Mouse (Mus musculus): ENCODE measurements at regions not wholly inside any gene's neighbourhood (a gene's known extent, or its start where the extent isn't known, plus 50 kb on each side); places are given as distances from the start of the nearest gene placed in this dataset.
"Not testable (repeated sequence)": the region's sequence is repeated elsewhere in the genome, so short reads cannot be mapped to it uniquely, and the experiment has no call there.

- no peak for TF ChIP-seq CTCF (IDR thresholded peaks at IDR 0.05)
- DNase-seq = no peak
- H3K27ac ChIP-seq = no peak overlapping the region
- H3K4me3 ChIP-seq = no peak overlapping the region
- intact Hi-C loops (cut with DNase I) = no loop called here
Measured at GRCm38 (mm10) chr1:177345540-177345939, 87.5 kb upstream of the Akt3 start.

GRCm38 (mm10) chr1:177343949-177344348 lies 85.9 kb upstream of the Akt3 start:
- intact Hi-C loops (cut with DNase I) = no loop called here
- no peak for DNase-seq
- Histone ChIP-seq H3K4me3 (no peak overlapping the region), H3K27ac (no peak overlapping the region)
- TF ChIP-seq CTCF (IDR thresholded peaks at IDR 0.05) = no peak

GRCm38 (mm10) chr1:177343121-177343520 lies 85.1 kb upstream of the Akt3 start:
- intact Hi-C loops (cut with DNase I) = no loop called here
- DNase-seq = no peak
- no peak for TF ChIP-seq CTCF (IDR thresholded peaks at IDR 0.05)

GRCm38 (mm10) chr1:177340232-177340631 lies 82.2 kb upstream of the Akt3 start:
- no peak for DNase-seq

More at GRCm38 (mm10) chr1:177343121-177343520, 85.1 kb upstream of the Akt3 start:
- Histone ChIP-seq H3K27ac (no peak overlapping the region), H3K4me3 (no peak overlapping the region)

GRCm38 (mm10) chr1:177339207-177339787 lies 81.3 kb upstream of the Akt3 start:
- Histone ChIP-seq H3K4me3 (peak overlapping the region; percentile 73), H3K27ac (peak overlapping the region; percentile 67)
- intact Hi-C loops (cut with DNase I); DNase-seq: not testable (repeated sequence)

More at GRCm38 (mm10) chr1:177340232-177340631, 82.2 kb upstream of the Akt3 start:
- H3K4me3 ChIP-seq = no peak overlapping the region
- intact Hi-C loops (cut with DNase I) = no loop called here
- no peak overlapping the region for H3K27ac ChIP-seq
- TF ChIP-seq CTCF (IDR thresholded peaks at IDR 0.05) = no peak

- peak overlapping the region; percentile 73 for H3K4me3 ChIP-seq
- TF ChIP-seq CTCF (IDR thresholded peaks at IDR 0.05) = no peak
- intact Hi-C loops (cut with DNase I) = no loop called here
- DNase-seq = peak; percentile 46
- peak overlapping the region; percentile 67 for H3K27ac ChIP-seq
Measured at GRCm38 (mm10) chr1:177338466-177339206, 80.6 kb upstream of the Akt3 start.

GRCm38 (mm10) chr1:177337756-177338155 lies 79.8 kb upstream of the Akt3 start:
- no peak overlapping the region for H3K4me3 ChIP-seq
- no peak for TF ChIP-seq CTCF (IDR thresholded peaks at IDR 0.05)
- no peak overlapping the region for H3K27ac ChIP-seq
- no peak for DNase-seq
- intact Hi-C loops (cut with DNase I) = no loop called here

- intact Hi-C loops (cut with DNase I) = no loop called here
- no peak for TF ChIP-seq CTCF (IDR thresholded peaks at IDR 0.05)
- DNase-seq = no peak
Measured at GRCm38 (mm10) chr1:177337141-177337540, 79.1 kb upstream of the Akt3 start.

GRCm38 (mm10) chr1:177336436-177336835 lies 78.4 kb upstream of the Akt3 start:
- no peak for TF ChIP-seq CTCF (IDR thresholded peaks at IDR 0.05)
- no peak for DNase-seq
- no peak overlapping the region for H3K4me3 ChIP-seq
- intact Hi-C loops (cut with DNase I) = no loop called here
- H3K27ac ChIP-seq = no peak overlapping the region

More at GRCm38 (mm10) chr1:177337141-177337540, 79.1 kb upstream of the Akt3 start:
- Histone ChIP-seq H3K27ac (no peak overlapping the region), H3K4me3 (no peak overlapping the region)

GRCm38 (mm10) chr1:177335961-177336360 lies 78.0 kb upstream of the Akt3 start:
- no peak for TF ChIP-seq CTCF (IDR thresholded peaks at IDR 0.05)
- no peak for DNase-seq
- no peak overlapping the region for H3K4me3 ChIP-seq
- no peak overlapping the region for H3K27ac ChIP-seq
- intact Hi-C loops (cut with DNase I) = no loop called here

- no peak for DNase-seq
- intact Hi-C loops (cut with DNase I) = no loop called here
- Histone ChIP-seq H3K4me3 (peak overlapping the region; percentile 71), H3K27ac (no peak overlapping the region)
- TF ChIP-seq CTCF (IDR thresholded peaks at IDR 0.05) = no peak
Measured at GRCm38 (mm10) chr1:177323366-177323765, 65.4 kb upstream of the Akt3 start.

- DNase-seq = no peak
- Histone ChIP-seq H3K4me3 (peak overlapping the region; percentile 71), H3K27ac (no peak overlapping the region)
- TF ChIP-seq CTCF (IDR thresholded peaks at IDR 0.05) = no peak
- intact Hi-C loops (cut with DNase I) = no loop called here
Measured at GRCm38 (mm10) chr1:177322745-177323299, 64.8 kb upstream of the Akt3 start.

GRCm38 (mm10) chr1:177322307-177322685 lies 64.3 kb upstream of the Akt3 start:
- intact Hi-C loops (cut with DNase I) = no loop called here

More at GRCm38 (mm10) chr1:177322307-177322685, 64.3 kb upstream of the Akt3 start:
- DNase-seq = no peak
- TF ChIP-seq CTCF (IDR thresholded peaks at IDR 0.05) = no peak
- H3K27ac ChIP-seq = no peak overlapping the region
- peak overlapping the region; percentile 71 for H3K4me3 ChIP-seq

All from gastrocnemius, adult 2 months (tissue).